Mouse (Mus musculus): ENCODE measurements around the gene Vezt. TPM values are rescaled to one million over a fixed set of nuclear protein-coding genes. Genes with fewer than 3 reads are reported as not detected.

Gene Vezt
- total and polyA plus RNA-seq, 3 experiments: 9.5 to 13.5 TPM; not detected in 1

DNA sequence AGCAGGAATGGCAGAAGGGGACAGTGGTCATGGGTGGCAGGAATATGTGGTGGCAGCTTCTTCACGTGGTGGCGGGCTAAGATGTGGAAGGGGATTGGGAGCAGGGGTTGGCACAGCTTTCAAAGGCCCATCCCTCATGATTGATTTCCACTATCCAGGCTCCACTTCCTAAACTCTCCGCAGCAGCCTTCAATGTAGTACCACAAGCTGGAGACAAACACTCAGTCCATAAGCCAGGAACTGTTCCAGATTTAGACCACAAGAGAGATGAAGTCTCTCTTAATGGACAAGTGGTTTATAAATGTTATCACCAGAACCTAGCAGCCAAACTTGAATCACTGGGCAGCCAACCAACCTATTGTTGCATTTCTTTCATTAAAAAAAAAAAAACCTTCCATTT is 81.6 kb downstream of the Vezt start:
- H3K9me3 ChIP-seq (replicated peaks; ENCODE audit: insufficient read depth, low read length): no peaks in the 10 kb centered on the region
- no peak overlapping the region for H3K27ac ChIP-seq (ENCODE audit: control insufficient read depth, low read depth, low read length)
- no peak overlapping the region for H3K9ac ChIP-seq (ENCODE audit: control insufficient read depth, low read depth, low read length, poor library complexity, severe bottlenecking)
- no peak overlapping the region for H3K4me3 ChIP-seq (ENCODE audit: control insufficient read depth in 1 of 2, insufficient read depth in 1 of 2, low read depth in 2 of 2, low read length in 2 of 2)
- H3K4me1 ChIP-seq (ENCODE audit: control insufficient read depth in 1 of 2, insufficient read depth in 2 of 2, low read length in 2 of 2): peaks cover 0 to 2% of the 10 kb centered on the region in 2 experiments; a peak in 1 of 4 replicates
- DNase-seq (ENCODE audit: low read depth, low spot score): no peak
- H3K27me3 ChIP-seq (ENCODE audit: control insufficient read depth in 1 of 2, insufficient read depth in 2 of 2, low read length in 2 of 2): no peaks in the 10 kb centered on the region
- TF ChIP-seq MEF2A (IDR thresholded peaks at IDR 0.05; ENCODE audit: extremely low read depth, insufficient replicate concordance, low read depth, low read length, poor library complexity, severe bottlenecking): no peak
- no peak for TF ChIP-seq MYB (IDR thresholded peaks at IDR 0.05; ENCODE audit: low read depth, low read length)
- no peak for TF ChIP-seq ZC3H11A (IDR thresholded peaks at IDR 0.05; ENCODE audit: low read depth, low read length)
- no peak for TF ChIP-seq MAFK (IDR thresholded peaks at IDR 0.05; ENCODE audit: borderline replicate concordance, low read depth, low read length)
- TF ChIP-seq E2F4 (IDR thresholded peaks at IDR 0.05; ENCODE audit: borderline replicate concordance, low read depth, low read length): no peak
- no peak for TF ChIP-seq MXI1 (IDR thresholded peaks at IDR 0.05; ENCODE audit: low read depth, low read length)
- no peak for TF ChIP-seq MAZ (IDR thresholded peaks at IDR 0.05; ENCODE audit: low read depth, low read length)
- TF ChIP-seq SMC3 (IDR thresholded peaks at IDR 0.05; ENCODE audit: low read depth, low read length): no peak
- TF ChIP-seq BHLHE40 (IDR thresholded peaks at IDR 0.05; ENCODE audit: borderline replicate concordance, low read depth, low read length): no peak
- no peak for TF ChIP-seq ZMIZ1 (IDR thresholded peaks at IDR 0.05; ENCODE audit: low read depth, low read length)
- no peak for TF ChIP-seq USF1 (IDR thresholded peaks at IDR 0.05; ENCODE audit: low read depth, low read length)
- no peak for TF ChIP-seq UBTF (IDR thresholded peaks at IDR 0.05; ENCODE audit: borderline replicate concordance, insufficient read depth, low read depth, low read length)
- TF ChIP-seq NELFE (IDR thresholded peaks at IDR 0.05; ENCODE audit: low read depth, low read length): no peak
- H3K79me2 ChIP-seq (ENCODE audit: control insufficient read depth, insufficient read depth, low read length, poor library complexity): no peaks in the 10 kb centered on the region
- H3K36me3 ChIP-seq (ENCODE audit: control insufficient read depth in 1 of 2, insufficient read depth in 2 of 2, low read length in 2 of 2): peaks cover 0 to 3% of the 10 kb centered on the region in 2 experiments; a peak in 1 of 4 replicates

DNA sequence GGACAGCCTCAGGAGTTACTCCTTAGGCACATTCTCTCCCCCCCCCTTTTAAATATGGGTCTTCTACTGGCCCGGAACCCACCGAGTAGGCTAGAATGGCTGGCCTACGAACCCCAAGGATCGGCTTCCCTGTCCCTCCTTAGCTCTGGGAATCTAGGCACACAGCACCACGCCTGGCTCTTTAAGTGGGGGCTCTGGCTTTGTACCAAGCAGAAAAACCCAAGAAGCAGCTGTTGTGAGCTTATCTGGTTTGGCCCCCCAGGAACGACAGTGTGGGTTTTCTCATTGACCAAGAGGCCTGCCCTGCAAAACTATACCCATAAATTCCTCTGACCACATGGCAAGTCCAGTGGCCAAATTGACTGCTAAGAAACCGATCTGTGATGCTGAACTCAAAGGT is 82.1 kb downstream of the Vezt start:
- Histone ChIP-seq H3K9ac (ENCODE audit: control insufficient read depth, low read depth, low read length, poor library complexity, severe bottlenecking) (no peak overlapping the region), H3K36me3 (ENCODE audit: control insufficient read depth in 1 of 2, insufficient read depth in 2 of 2, low read length in 2 of 2) (peaks cover 0 to 3% of the 10 kb centered on the region in 2 experiments; a peak in 1 of 4 replicates), H3K9me3 (replicated peaks; ENCODE audit: insufficient read depth, low read length) (no peaks in the 10 kb centered on the region), H3K4me1 (ENCODE audit: control insufficient read depth in 1 of 2, insufficient read depth in 2 of 2, low read length in 2 of 2) (peaks cover 0 to 2% of the 10 kb centered on the region in 2 experiments; a peak in 1 of 4 replicates), H3K27ac (ENCODE audit: control insufficient read depth, low read depth, low read length) (no peak overlapping the region), H3K27me3 (ENCODE audit: control insufficient read depth in 1 of 2, insufficient read depth in 2 of 2, low read length in 2 of 2) (no peaks in the 10 kb centered on the region), H3K4me3 (ENCODE audit: control insufficient read depth in 1 of 2, insufficient read depth in 1 of 2, low read depth in 2 of 2, low read length in 2 of 2) (no peak overlapping the region), H3K79me2 (ENCODE audit: control insufficient read depth, insufficient read depth, low read length, poor library complexity) (no peaks in the 10 kb centered on the region)
- no peak for DNase-seq (ENCODE audit: low read depth, low spot score)
- TF ChIP-seq ZMIZ1 (IDR thresholded peaks at IDR 0.05; ENCODE audit: low read depth, low read length) (no peak), EP300 (IDR thresholded peaks at IDR 0.05; ENCODE audit: low read depth in 1 of 2, low read length in 2 of 2) (no peak), NRF1 (IDR thresholded peaks at IDR 0.05; ENCODE audit: insufficient read depth, low read depth, low read length, poor library complexity, severe bottlenecking) (no peak), RCOR1 (IDR thresholded peaks at IDR 0.05; ENCODE audit: low read depth, low read length) (no peak)
